Mouse (Mus musculus) adrenal gland, postnatal 10 days (tissue): ENCODE measurements around the gene Bmpr1b. TPM values are rescaled to one million over a fixed set of nuclear protein-coding genes. Genes with fewer than 3 reads are reported as not detected.

Experiments used
- DNase-seq: peaks from one replicate; pipeline ENCODE4 v3.0.0; 2021; ENCODE audit warnings: mixed read lengths
- total RNA-seq, 2 experiments: library from RNA; stranded (reverse); gene quantifications; 2 replicates each; pipeline ENCODE4 v1.2.3; 2021

Bmpr1b gene
- total RNA-seq, 2 experiments from 2014 or later, result 0.90 to 1.2 TPM

DNA sequence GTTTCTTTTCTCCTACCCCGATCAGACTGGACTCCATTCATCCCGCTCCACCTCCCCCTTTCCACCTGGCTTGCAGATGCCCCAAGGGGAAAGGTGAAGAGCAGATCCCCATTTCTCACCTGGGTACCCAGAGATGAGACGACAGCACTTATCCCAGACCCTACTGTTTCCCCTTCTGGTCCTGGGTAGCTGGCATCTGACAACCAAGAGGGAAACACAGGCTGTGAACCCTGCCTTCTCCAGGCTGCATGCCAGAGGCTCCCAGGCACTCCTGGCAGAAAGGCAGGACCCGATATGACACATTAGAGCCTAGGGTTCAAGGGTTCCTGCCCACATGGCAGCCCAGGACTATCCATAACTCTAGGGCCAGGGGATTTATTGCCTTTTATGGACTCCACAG, 56.0 kb downstream of the Bmpr1b start:
- DNase-seq, result no peak

DNA sequence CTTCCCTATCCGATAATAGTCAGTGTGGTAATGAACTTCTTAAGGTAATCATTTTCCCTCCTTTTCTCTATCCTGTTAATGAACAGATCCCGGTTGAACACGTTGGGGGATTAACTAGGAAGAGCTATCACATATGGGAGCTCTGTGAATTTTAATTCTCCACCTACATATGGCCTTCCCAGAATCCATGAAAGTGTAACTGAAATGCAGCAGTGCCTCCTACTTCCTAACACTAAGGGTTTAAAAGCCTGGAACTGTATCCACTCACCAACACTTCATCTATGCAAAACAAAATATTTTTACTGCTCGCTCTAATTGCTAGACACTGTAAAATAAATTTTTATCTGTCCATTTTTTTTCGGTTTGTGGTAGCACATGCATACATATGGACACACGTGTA, 63.0 kb downstream of the Bmpr1b start:
- no peak for DNase-seq

DNA sequence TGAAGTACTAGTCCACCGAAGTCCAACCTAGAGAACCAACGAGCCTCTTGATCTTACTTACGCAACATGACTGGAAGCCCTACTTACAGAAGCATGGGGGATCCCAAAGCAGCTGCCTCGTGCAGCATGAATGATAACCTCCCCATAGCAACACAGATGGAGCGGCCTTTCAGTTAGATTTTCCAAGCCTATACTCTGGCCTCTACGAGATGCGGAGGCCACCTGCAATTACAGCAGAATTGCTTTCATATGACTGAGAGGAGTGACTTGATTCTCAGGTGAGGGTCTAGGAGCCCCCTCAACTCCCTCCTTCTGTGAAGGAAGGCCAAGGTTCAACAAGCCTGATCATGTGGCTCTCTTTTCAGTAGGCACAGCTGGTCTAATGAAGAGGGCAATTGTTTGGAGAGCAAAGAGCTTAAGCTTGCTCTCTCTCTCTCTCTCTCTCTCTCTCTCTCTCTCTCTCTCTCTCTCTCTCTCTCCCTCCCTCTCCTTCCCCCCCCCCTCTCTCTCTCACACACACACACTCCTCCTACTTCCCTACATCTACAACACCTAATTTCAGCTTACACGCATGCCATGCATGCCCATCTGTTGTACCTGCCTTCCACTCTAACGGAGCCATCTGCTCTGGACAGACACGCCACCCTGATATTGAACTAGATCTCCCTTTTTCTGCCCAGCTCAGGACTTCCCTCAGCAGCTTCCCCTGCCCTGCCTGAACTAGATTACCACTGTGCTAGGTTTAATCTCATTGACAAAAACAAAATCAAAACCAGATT, 65.0 kb downstream of the Bmpr1b start:
- DNase-seq, result no peak

DNA sequence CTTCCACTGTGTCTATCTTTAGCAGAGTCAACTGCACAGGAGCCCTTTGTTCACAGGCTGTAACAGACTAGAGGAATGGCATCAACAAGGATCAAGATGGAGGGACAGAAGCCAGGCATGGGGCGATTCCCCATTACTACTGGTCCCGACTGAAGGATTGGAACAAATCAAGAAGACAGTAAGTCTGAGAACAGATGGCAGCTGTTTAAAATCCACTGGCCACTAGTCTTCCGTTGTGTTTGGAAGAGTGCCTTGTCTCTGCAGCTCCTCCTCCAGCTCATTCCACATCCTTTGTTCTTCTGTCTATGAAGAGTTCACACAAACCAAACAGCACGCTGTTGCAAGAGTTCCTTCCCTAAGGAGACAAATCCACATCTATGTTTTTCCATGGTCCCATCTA, 65.6 kb downstream of the Bmpr1b start:
- DNase-seq, result no peak

DNA sequence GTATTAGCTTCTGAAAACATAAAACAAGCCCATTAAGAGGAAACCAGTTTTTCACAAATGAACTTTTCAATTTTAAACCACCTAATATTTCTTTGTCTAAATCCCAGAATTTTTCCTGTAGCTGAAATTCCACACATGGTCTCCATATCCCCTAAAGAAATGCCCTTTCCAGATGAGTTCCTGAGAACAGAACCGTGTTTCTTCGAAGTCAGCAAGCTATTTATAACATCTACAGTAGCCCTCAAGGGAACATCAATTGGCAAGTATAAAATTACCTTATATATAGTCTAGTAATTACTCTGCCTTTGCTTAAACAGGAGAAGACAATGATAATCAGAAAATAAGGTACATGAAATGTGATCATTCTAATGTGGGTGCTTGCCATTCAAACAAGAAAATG, 70.1 kb downstream of the Bmpr1b start:
- DNase-seq, result no peak

DNA sequence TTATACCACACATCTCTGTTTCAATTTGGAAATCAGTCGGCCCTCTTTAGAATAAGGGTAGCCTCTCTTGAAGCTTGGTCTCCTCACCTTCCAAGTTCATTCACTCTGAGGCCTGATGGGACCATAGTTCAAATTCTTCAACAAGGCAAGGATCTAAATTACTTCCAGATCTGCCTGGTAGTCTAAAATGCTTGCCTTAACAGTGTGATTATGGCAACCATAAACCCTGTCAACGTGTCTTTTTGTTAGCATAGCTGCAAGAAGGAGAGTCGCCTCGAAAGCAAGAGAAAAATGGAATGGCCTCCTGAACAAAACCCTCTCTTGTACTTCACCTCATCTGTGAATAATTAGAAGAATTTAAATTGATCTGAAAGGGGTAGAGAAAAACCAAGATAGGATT, 75.2 kb downstream of the Bmpr1b start:
- DNase-seq, result no peak

DNA sequence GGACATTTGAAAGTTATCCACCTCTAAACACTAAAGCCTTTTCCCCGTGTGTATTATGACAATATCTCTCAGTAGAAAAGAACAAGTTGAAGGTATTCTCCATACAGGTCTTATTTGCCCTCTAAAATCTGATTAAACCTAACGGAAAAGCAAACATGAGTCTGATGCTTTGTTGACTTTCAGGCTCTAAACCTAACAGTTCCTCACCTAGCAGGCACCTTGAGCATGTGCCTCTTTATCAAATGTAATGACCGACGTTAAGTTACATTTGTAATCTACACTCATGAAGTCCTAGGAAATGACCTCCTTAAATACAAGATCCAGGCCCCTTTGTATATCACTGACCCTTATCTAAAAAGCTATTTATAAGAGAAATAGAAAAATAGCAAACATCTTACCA, 79.5 kb downstream of the Bmpr1b start:
- no peak for DNase-seq

DNA sequence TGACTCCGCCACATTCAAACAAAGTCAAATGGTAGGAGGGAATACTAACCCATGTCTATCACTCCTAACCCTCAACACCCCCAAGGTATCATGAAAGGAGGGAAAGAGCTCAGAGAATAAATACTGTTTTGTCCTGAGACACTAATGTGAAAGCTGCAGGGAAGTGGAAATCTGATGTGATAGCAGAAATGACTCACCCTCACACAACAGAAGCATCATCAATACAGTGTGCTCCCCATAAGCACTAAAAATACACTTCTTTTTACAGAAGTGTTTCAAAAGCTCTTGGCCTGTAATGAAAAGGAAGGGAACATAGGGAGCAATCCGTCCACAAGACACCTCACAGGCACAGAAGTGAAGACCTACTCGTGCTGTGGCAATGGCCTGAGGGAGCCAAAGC, 83.3 kb downstream of the Bmpr1b start:
- peak; percentile 7 for DNase-seq

DNA sequence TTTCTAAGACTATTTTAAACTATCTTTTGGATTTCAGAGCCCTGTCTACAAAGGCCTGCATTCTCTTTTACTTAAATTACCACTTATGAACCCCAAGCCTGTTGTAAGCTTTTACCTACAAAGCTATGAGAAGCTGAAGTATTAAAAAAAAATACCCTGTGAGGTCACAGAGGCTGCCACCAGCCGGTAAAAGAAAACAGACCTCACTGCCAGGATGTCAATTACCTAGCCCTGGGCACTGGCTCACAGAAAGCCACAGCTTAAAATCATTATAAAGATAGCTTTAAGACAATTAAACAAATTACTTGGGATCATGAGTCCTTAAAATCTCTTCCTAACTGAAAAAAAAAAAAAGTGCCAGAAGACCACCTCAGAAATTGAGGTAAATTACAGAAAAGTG, 85.1 kb downstream of the Bmpr1b start:
- DNase-seq, result no peak

DNA sequence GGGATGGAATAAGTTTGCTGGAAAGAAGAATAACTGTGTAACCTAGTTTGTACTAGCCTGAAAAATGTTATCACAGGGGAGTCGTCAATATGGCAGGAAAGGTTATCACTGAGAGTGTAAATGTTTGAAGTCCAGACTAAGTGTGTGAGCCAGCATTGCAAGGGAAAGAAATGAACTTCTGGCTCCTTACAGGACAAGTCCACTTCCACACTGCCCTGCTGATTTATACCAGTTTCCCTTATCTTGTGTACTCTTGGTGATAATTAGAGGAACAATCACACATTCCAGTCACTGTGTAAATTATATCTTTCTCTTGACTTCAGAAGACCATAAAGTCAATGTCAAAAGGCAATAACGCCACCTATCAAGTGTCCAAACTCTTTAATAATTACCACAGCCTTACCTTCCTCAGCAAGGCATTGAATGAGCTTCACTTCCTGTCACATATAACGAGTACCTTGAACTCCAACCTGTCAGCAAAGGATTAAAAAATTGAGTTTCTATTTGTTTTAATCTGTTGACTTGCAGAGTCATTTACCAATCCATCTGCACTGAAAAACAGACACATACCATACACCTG, 91.4 kb downstream of the Bmpr1b start:
- DNase-seq, result no peak

DNA sequence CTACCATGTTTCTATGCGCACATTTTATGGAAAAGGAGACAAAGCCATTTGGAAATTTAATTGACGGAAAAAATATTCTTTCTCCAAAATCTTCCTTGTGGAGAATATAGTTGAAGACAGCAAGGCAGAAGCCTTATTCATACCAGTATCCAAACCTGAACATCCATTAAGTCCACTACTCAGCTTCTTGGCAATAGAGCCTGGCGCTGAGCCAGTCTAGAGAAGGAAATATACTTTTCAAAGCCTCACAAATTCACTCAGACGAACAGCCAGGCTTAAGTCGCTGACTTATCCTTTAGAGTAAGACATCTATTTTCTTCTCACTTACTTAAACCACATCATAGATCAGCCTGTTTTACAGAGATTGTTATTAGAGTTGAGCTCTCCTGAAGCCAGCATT, 97.6 kb downstream of the Bmpr1b start:
- peak; percentile 24 for DNase-seq

DNA sequence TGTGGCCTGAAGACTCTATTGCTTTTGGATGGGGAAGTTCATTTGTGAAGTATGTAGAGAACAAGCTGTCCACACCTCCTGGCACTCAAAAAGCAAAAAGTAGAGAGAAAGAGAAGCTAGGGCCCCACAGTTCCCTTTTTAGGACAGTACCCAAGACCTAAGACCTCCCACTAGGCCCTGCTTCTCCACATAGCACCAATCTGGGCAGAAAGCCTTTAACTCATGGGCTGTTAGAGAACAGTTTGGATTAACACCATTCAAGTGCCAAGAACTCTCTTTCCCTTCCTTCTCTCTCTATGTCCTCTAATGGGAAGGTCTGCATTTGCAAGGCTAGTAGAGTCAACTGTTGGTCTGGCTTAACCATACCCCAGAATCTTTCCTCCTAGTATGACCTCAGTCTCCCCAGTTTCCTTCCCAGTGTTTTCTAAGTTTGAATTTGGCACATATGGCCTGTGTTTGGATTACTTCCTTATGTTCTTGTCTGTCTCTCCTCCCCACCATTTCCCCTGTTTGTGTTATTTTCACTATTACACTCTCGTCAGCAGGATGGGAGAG, 102.4 kb downstream of the Bmpr1b start:
- DNase-seq, result no peak

DNA sequence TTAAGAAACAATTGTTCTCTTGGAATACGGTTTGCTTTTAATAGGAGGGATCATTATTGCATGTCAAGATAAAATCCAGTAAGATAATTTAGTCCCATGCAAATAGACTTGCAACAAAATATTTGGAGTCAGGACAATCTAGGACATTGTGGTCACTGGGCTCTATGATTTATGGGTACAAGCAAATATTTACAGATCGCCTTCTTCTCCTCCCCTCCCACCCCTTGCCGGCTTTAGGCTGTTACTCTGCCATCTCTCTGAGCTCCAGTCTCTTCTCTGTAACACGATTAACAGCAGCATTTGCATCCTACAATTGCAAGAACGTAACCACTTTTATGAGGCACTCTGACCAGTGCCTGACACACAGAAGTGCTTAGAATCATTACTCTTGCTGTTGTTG, 104.1 kb downstream of the Bmpr1b start:
- DNase-seq, result no peak

DNA sequence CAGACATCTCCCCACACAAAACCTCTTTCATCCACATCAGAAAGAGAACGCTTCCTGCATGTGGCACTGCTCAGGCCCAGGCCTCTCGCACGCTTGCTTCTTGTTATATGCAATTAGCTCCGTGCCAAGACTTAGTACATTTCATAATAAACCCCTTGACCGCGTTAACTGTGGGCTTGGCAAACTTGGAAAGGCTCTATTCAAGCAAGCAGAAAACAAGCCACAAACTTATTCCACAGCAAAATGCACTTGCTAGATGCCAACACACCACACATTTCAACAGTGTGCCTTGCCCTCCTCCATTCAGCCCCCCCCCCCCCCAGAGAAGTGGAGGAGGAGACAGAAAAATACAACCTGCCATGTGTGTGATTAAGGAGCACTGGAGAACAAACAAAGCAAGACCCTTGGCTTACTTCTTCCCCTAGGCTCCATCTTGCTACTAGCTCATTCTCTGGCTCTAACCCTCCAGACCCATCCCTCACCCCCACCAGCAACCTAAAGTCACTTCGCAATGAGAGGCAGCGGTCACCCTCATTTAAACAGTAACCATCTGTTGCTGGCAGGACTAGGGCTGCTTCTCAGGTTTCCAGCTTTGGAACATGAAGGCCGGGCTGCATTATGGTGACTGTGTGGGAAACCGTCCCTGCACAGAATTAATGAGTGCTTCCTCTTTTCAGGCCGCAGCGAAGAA, 105.5 kb downstream of the Bmpr1b start:
- DNase-seq, result peak; percentile 15

DNA sequence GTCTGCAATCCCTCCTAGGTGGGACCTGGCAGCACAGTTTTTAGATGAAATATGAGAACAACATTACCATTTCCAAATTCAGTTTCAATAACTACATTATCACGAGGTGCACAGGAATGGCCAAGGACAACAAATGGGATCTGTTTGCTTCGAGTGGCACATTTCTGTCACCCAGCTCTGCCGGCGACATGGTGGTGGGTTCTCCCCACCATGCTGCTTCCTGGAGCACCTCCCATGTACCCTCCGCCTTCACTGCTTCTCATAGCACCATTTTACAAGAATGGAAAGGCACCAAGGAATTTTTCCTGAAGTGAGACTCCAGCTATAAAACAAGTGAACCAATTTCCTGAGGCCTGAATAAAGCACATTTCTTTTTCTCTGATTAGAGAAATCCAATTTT, 108.0 kb downstream of the Bmpr1b start:
- no peak for DNase-seq

DNA sequence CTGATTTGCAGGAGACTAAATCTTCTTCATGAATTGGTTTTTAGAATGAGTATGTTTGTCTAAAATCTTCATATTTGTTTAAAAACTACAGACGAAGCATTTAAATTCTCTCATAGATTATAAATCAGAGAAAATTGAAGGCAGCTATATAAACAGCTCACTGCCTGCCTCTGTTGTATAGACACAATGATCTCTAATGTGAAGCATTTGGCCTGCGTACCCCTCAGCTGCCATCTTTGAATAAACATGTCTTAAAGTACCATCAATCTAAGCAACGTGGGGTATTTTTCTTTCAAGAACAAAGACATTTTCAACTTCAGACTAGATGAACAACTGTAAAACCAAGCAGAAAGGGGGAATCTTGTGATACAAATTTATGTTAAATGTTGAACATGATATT, 109.3 kb downstream of the Bmpr1b start:
- no peak for DNase-seq

DNA sequence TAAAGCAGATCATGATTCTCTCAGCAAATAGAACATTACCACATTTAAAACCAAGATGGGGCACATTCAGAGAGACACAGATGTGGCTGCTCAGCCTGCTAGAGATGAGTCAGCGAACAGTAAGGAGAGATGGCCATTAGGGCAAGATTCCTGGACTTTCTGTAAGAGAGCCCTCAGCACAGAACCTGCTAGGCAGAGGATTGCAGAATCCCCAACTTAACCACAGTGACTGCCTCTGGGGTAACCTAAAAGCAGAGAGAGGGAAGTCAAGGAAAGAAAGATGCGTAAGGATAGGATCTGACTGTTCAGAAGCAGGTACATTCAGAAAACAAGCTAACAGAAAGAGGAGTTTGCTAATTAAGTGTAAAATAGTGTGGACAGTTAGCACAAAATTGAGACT, 118.5 kb downstream of the Bmpr1b start:
- no peak for DNase-seq

DNA sequence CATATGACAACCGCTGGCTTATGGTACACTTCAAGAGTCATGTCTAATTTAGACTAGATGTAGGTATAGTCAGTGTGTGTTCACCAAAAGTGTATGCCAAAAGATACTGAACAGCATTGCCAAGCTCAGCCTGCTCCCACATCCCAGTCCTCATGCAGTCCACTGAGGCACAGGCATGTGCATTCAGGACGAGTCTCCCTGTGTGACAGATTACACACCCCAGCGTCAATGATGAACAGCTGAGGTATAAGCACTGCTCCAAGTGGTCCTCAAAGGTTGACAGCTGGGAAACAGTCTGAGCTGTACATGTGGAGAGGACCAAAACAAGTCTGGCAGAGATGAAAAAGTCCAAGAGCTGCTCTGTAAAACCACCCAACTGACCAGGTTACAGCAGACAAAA, 119.6 kb downstream of the Bmpr1b start:
- DNase-seq, result no peak

DNA sequence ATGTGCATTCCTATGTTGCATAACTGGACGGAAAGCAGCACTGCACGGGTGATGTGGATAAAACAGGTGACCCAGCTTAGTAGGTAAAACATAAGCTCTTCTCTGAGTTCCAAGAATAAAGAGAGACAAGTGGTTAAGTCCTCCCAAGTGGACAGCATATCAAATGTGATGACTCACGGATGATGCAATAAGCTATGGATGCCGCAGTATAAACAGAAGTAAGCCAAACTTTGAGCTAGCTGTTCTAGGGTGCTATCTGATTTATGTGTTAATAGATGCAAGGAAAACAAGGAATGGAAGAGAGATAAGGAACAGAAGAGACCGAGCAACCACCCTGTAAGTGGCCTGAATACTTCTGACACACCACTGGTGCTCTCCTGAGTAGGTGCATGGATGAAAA, 120.1 kb downstream of the Bmpr1b start:
- DNase-seq, result no peak

DNA sequence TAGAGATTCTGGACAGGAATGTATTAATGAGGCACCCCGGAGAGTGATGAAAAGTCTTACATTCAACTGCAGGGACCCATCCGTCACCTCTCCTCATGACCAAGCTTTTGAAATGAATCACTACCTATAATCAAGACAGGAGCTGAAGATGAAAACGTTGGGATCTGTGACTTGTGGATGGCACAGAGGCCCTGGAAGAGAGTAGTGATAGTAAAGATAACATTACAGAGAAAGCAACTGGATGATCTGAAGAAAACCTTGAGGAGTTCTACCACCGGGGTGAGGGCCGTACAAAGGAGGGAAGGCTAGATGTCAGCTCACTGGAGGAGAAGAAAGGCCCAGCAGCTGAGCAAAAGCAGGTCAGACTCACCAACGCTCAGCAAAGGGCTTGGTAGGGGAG, 120.7 kb downstream of the Bmpr1b start:
- DNase-seq, result no peak

DNA sequence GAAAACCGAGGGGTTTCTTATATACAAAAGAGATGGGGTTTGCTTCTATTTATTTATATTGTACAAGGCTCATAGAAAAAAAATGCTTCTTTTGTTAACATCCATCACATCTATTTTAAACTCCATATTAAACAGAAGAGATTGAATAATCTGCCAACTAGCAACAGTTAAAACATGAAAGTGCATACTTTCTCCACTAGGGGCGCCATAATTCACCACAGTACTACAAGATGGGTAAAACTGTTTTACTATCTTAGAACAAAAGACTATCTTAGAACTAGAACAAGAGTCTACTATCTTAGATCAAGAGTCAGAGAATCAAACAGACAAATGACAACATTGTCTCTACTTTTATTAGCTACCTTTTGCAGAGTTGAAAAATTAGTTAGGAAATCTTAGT, 125.8 kb downstream of the Bmpr1b start:
- no peak for DNase-seq

DNA sequence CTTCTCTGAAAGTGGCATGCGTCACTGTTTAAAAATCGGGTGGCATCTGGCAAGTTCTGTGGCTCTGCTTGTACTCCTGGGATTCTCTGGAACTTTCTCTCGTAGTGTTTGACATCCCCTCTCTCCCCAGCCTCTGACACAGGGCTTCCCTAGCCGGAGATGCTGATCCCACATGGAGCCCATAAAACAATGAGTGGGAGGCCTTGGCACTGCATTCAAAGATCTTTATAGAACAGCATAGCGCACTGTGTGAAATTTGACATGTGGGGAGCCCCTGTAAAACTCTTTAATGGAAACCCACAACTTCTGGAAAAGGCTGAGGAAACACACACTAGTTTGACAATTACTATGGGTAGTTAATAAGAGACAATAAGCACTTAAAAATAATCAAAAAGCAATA, 126.2 kb downstream of the Bmpr1b start:
- DNase-seq, result no peak

DNA sequence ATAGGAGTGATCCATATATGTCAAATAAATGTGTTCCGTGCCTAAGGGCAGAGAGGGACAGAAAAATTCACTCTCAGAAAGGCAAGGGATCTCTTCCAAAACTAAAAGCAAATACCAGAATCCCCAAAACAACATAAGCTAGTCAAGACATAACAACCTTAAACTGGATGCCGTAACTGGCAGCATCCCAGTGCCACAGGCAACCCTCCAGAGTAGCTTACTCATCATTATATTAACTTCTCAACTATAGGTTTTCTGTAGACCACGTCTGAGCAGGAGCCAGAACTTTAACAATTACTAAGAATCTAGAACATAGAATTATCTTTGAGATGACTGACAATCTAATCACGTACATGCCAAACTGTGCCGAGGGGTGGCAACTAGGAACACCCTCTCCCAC, 128.9 kb downstream of the Bmpr1b start:
- no peak for DNase-seq

DNA sequence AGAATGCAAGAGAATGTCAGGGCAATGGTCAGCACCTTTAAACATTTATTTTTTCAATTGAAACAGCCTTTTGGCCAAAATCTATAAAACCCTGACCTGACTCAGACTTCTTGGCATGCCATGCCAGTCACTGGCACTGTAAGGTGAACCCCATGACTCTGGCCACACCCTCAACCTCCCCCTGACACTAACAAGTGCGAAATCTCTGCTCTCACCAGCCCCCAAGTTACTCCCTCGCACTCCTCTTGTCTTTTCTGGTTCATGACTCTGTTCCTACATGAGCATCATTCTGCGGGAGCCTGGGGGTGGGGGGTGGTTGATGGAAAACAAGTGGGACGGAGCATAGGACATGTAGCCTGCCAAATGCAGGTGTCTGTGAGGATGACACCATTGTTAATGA, 135.1 kb downstream of the Bmpr1b start:
- DNase-seq, result no peak
